In the genomic region with DNA sequence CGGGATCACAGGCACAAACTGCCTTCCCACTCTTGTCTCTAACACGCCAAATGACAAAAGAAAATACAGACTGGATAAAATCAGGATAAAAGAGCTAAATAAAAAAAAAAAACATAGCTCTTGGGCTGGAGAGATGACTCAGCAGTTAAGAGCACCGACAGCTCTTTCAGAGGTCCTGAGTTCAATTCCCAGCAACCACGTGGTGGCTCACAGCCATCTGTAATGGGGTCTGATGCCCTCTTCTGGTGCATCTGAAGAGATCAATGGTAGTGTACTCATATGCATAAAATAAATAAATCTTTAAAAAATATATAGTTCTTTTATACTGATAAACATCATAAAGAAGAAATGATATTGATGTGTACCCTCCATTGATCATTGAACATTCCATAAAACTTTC, we compare ENCODE assay signal across 14 mouse cellular contexts.
"Had no signal": no experiment of that assay in that cellular context is flagged by ENCODE, and none has a peak within 500 bp of the region (broad histone marks: within the 10 kb centered on the region; RNA-seq: fewer than 3 reads in every experiment).

No protein-coding gene starts in this region.

- H3K36me3 ChIP-seq: hindbrain, embryonic 15.5 days; neural tube, embryonic 15.5 days had no signal

- H3K27ac ChIP-seq: hindbrain, embryonic 15.5 days; limb, embryonic 10.5 days; liver, embryonic 14.5 days; midbrain, embryonic 10.5 days; neural tube, embryonic 15.5 days had no signal

- DNase-seq: lung, embryonic 14.5 days; lung, postnatal 10 days; lung, postnatal 4 days; midbrain, embryonic 14.5 days; right cerebral cortex, adult 18-20 months; right cerebral cortex, postnatal 25 days; thymus, adult 2 months; thymus, postnatal 25 days had no signal

- H3K9me3 ChIP-seq: hindbrain, embryonic 15.5 days; limb, embryonic 10.5 days; midbrain, embryonic 10.5 days; neural tube, embryonic 15.5 days had no signal

- H3K4me3 ChIP-seq: hindbrain, embryonic 15.5 days; limb, embryonic 10.5 days; midbrain, embryonic 10.5 days; myocyte; neural tube, embryonic 15.5 days had no signal

- H3K4me2 ChIP-seq: hindbrain, embryonic 15.5 days; lung, embryonic 14.5 days; neural tube, embryonic 15.5 days had no signal

- H3K27me3 ChIP-seq: hindbrain, embryonic 15.5 days; neural tube, embryonic 15.5 days had no signal

- H3K9ac ChIP-seq: hindbrain, embryonic 15.5 days; liver, embryonic 14.5 days; lung, embryonic 14.5 days; neural tube, embryonic 15.5 days had no signal
